Mouse (Mus musculus) MEL (cell line): ENCODE data around the gene Usp28.

Experiments
- CHD2 ChIP-seq: IDR thresholded peaks from 2 replicates; pipeline ENCODE4 v1.6.1; 2011; ENCODE audit warnings: low read length, improper control_type of control experiment
- CTCF ChIP-seq, 3 experiments: IDR thresholded peaks in 2 of 3; conservative IDR thresholded peaks in 1 of 3; 2 replicates each; pipeline ENCODE4 v1.5.1; 2011 to 2012; ENCODE audit warnings: low read length in 3 of 3, low read depth in 2 of 3, mild to moderate bottlenecking in 2 of 3, improper control_type of control experiment in 1 of 3, inconsistent platforms in 1 of 3, mixed read lengths in 1 of 3, moderate library complexity in 1 of 3; ENCODE audit not compliant: control insufficient read depth in 1 of 3, insufficient read depth in 1 of 3, poor library complexity in 1 of 3, severe bottlenecking in 1 of 3
- ELF1 ChIP-seq: IDR thresholded peaks from 2 replicates; pipeline ENCODE4 v1.6.1; 2014; ENCODE audit warnings: low read depth, mild to moderate bottlenecking, inconsistent platforms, low read length, improper control_type of control experiment, moderate library complexity
- EP300 ChIP-seq, 2 experiments: IDR thresholded peaks; 2 replicates each; pipeline ENCODE4 v1.6.1; 2011; ENCODE audit warnings: improper control_type of control experiment in 2 of 2, low read length in 2 of 2, low read depth in 1 of 2, mild to moderate bottlenecking in 1 of 2
- ETS1 ChIP-seq: IDR thresholded peaks from 2 replicates; pipeline ENCODE4 v1.6.1; 2012; ENCODE audit warnings: low read depth, mild to moderate bottlenecking, inconsistent platforms, low read length, improper control_type of control experiment, moderate library complexity
- JUND ChIP-seq: IDR thresholded peaks from 2 replicates; pipeline ENCODE4 v1.6.1; 2011; ENCODE audit warnings: low read depth, mild to moderate bottlenecking, improper control_type of control experiment, low read length
- MXI1 ChIP-seq: IDR thresholded peaks from 2 replicates; pipeline ENCODE4 v1.6.1; 2011; ENCODE audit warnings: mild to moderate bottlenecking, low read depth, low read length, improper control_type of control experiment
- NELFE ChIP-seq: IDR thresholded peaks from 2 replicates; pipeline ENCODE4 v1.6.1; 2011; ENCODE audit warnings: low read depth, low read length, improper control_type of control experiment
- POLR2A ChIP-seq, 2 experiments: IDR thresholded peaks; 2 replicates each; pipeline ENCODE4 v1.6.1; 2011 to 2012; ENCODE audit warnings: low read length in 2 of 2, mild to moderate bottlenecking in 2 of 2, control low read depth in 1 of 2, improper control_type of control experiment in 1 of 2, low read depth in 1 of 2, moderate library complexity in 1 of 2; ENCODE audit not compliant: control insufficient read depth in 1 of 2, insufficient read depth in 1 of 2, poor library complexity in 1 of 2
- SIN3A ChIP-seq: IDR thresholded peaks from 2 replicates; pipeline ENCODE4 v1.6.1; 2012; ENCODE audit warnings: low read length, improper control_type of control experiment, inconsistent platforms
- SMC3 ChIP-seq: IDR thresholded peaks from 2 replicates; pipeline ENCODE4 v1.6.1; 2011; ENCODE audit warnings: low read depth, low read length, improper control_type of control experiment
- UBTF ChIP-seq: IDR thresholded peaks from 2 replicates; pipeline ENCODE4 v1.6.1; 2012; ENCODE audit warnings: low read depth, mild to moderate bottlenecking, inconsistent platforms, low read length, improper control_type of control experiment, moderate library complexity, borderline replicate concordance; ENCODE audit not compliant: insufficient read depth
- ZMIZ1 ChIP-seq: IDR thresholded peaks from 2 replicates; pipeline ENCODE4 v1.6.1; 2012; ENCODE audit warnings: low read depth, mild to moderate bottlenecking, inconsistent platforms, low read length, improper control_type of control experiment, moderate library complexity

GRCm38 (mm10) chr9:48984320-48984844 lies 793 bp upstream of the Usp28 start:
- TF ChIP-seq CHD2 (no peak), POLR2A (IDR thresholded peaks at IDR 0.05; ENCODE audit: control insufficient read depth in 1 of 2, insufficient read depth in 1 of 2, low read depth in 1 of 2, low read length in 2 of 2, poor library complexity in 1 of 2) (no peak), EP300 (IDR thresholded peaks at IDR 0.05; ENCODE audit: low read depth in 1 of 2, low read length in 2 of 2) (no peak), JUND (no peak), ETS1 (no peak), UBTF (no peak), SIN3A (no peak), CTCF (IDR thresholded peaks at IDR 0.05 in 2 of 3, conservative IDR thresholded peaks at IDR 0.05 in 1 of 3; ENCODE audit: control insufficient read depth in 1 of 3, insufficient read depth in 1 of 3, low read depth in 2 of 3, low read length in 3 of 3, poor library complexity in 1 of 3, severe bottlenecking in 1 of 3) (no peak), ELF1 (no peak), MXI1 (no peak), NELFE (no peak), ZMIZ1 (no peak), SMC3 (no peak)
